In the genomic region with DNA sequence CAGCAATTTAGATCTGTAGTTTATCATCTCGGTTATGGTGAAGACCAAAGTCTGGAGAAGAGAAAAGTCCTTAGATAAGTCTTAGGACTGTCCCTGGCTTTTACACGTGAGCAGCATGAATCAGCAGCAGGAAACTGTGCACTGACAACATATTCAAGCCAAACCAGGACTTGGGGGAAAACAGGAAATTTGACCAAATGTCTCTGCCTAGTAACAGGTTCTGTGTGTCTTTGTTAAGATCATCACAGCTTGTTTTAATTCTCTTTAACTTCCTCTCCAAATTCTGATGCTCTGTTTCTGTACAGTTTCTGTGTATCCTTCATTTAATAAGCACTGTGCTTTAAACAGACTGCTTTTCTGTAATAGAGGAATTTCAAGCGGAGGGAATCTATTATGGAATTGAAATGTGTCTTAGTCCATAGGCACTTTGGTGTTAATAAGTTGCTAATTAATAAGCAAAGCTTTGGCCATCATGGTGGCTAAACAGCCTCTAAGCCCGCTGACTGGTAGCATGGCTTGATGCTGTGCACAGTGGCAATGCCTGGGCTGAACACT, we compare ENCODE assay signal across 10 mouse cellular contexts.
A peak's percentile ranks its signal among the peaks of the same experiment; 100 is the strongest.
DNase-seq lines count a peak whose midpoint lies in the region; ATAC-seq and TF ChIP-seq lines count a peak whose summit lies in the region.
"Had no signal": no experiment of that assay in that cellular context is flagged by ENCODE, and none has a peak within 500 bp of the region (broad histone marks: within the 10 kb centered on the region; RNA-seq: fewer than 3 reads in every experiment).

No protein-coding gene starts in this region.

- TF ChIP-seq POLR2A in lung, adult 2 months (IDR thresholded peaks at IDR 0.05; ENCODE audit: borderline replicate concordance, extremely low read depth, low read depth, low read length): no peak
- no peak for TF ChIP-seq POLR2A in myocyte (IDR thresholded peaks at IDR 0.05; ENCODE audit: insufficient read length, low read depth)

- no peaks in the 10 kb centered on the region for H3K27me3 ChIP-seq in lung, postnatal 0 days (replicated peaks; ENCODE audit: insufficient read depth, low read length)
- no peaks in the 10 kb centered on the region for H3K27me3 ChIP-seq in intestine, embryonic 16.5 days (replicated peaks; ENCODE audit: control insufficient read depth, insufficient read depth, low read length)
- H3K27me3 ChIP-seq in myocyte (ENCODE audit: control insufficient read depth, insufficient read depth, insufficient read length): no peaks in the 10 kb centered on the region
- H3K27me3 ChIP-seq: neural tube, embryonic 12.5 days had no signal

- no peak overlapping the region for H3K4me3 ChIP-seq in lung, postnatal 0 days (ENCODE audit: low read depth, low read length)
- H3K4me3 ChIP-seq in lung, adult 2 months (replicated peaks; ENCODE audit: extremely low read depth, low read depth, low read length): no peak overlapping the region
- H3K4me3 ChIP-seq in intestine, embryonic 16.5 days (ENCODE audit: low read length): no peak overlapping the region
- H3K4me3 ChIP-seq in myocyte: no peak overlapping the region
- H3K4me3 ChIP-seq: neural tube, embryonic 12.5 days had no signal

- H3ac ChIP-seq in myocyte (ENCODE audit: control insufficient read depth, insufficient read length): no peak overlapping the region

- DNase-seq in lung, postnatal 0 days (ENCODE audit: low spot score): no peak
- DNase-seq in lung, adult 2 months: no peak
- DNase-seq in gastrocnemius, adult 8-10 months (ENCODE audit: low spot score in 2 of 2): no peak
- DNase-seq in cerebellum, adult 11 months: no peak
- no peak for DNase-seq in frontal cortex, postnatal 36 days (ENCODE audit: low spot score in 2 of 2)
- DNase-seq: adrenal gland, adult 2 months had no signal

- H3K79me2 ChIP-seq in myocyte (ENCODE audit: control insufficient read depth, insufficient read depth): no peaks in the 10 kb centered on the region

- H3K4me1 ChIP-seq in lung, postnatal 0 days (ENCODE audit: insufficient read depth, low read depth, low read length): peaks cover 19% of the 10 kb centered on the region; the same call in 1 of the 2 replicates
- peaks cover 26% of the 10 kb centered on the region for H3K4me1 ChIP-seq in lung, adult 2 months (ENCODE audit: control insufficient read depth, insufficient read depth, low read length)
- peaks cover 17% of the 10 kb centered on the region for H3K4me1 ChIP-seq in intestine, embryonic 16.5 days (ENCODE audit: control insufficient read depth, insufficient read depth, low read length)

- peak; percentile 23; the same call in 1 of the 2 replicates for ATAC-seq in lung, postnatal 0 days
- ATAC-seq in granulocyte monocyte progenitor cell, adult 5-6 weeks (replicated peaks; ENCODE audit: poor library complexity, severe bottlenecking): peak; percentile 24
- peak; percentile 70 for ATAC-seq in intestine, embryonic 16.5 days

- H3K9ac ChIP-seq in lung, postnatal 0 days (replicated peaks; ENCODE audit: low read depth): no peak overlapping the region
- H3K9ac ChIP-seq in intestine, embryonic 16.5 days (ENCODE audit: low read depth, low read length): no peak overlapping the region
- H3K9ac ChIP-seq: neural tube, embryonic 12.5 days had no signal

- WGBS in lung, postnatal 0 days: 44% methylated on average over 4 of the region's 4 CpGs
- WGBS in lung, adult 2 months: 44% methylated on average over 4 of the region's 4 CpGs
- 39% methylated on average over 4 of the region's 4 CpGs for WGBS in intestine, embryonic 16.5 days

- H3K36me3 ChIP-seq in lung, postnatal 0 days (ENCODE audit: insufficient read depth, low read length): no peaks in the 10 kb centered on the region
- no peaks in the 10 kb centered on the region for H3K36me3 ChIP-seq in intestine, embryonic 16.5 days (ENCODE audit: control insufficient read depth, insufficient read depth, low read length)
- H3K36me3 ChIP-seq in myocyte (ENCODE audit: control insufficient read depth, insufficient read depth): no peaks in the 10 kb centered on the region
- H3K36me3 ChIP-seq: neural tube, embryonic 12.5 days had no signal

- TF ChIP-seq EP300 in lung, postnatal 0 days (IDR thresholded peaks at IDR 0.05): no peak

- H3K9me3 ChIP-seq in lung, postnatal 0 days (ENCODE audit: low read length): no peaks in the 10 kb centered on the region
- H3K9me3 ChIP-seq in intestine, embryonic 16.5 days (ENCODE audit: control insufficient read depth, low read length): no peaks in the 10 kb centered on the region
- H3K9me3 ChIP-seq: neural tube, embryonic 12.5 days had no signal

- TF ChIP-seq CTCF in lung, postnatal 0 days (IDR thresholded peaks at IDR 0.05): no peak
- no peak for TF ChIP-seq CTCF in lung, adult 2 months (IDR thresholded peaks at IDR 0.05; ENCODE audit: insufficient read depth, low read length)

- H3K4me2 ChIP-seq in lung, postnatal 0 days (replicated peaks; ENCODE audit: low read depth, low read length): no peak overlapping the region
- no peak overlapping the region for H3K4me2 ChIP-seq in intestine, embryonic 16.5 days (ENCODE audit: low read depth, low read length)
- H3K4me2 ChIP-seq in myocyte (ENCODE audit: low read depth): peak overlapping the region; percentile 63
- H3K4me2 ChIP-seq: neural tube, embryonic 12.5 days had no signal

- H3K27ac ChIP-seq in lung, postnatal 0 days (ENCODE audit: low read length): peak overlapping the region; percentile 66
- peak overlapping the region; percentile 73 for H3K27ac ChIP-seq in intestine, embryonic 16.5 days (ENCODE audit: low read length)
- H3K27ac ChIP-seq: neural tube, embryonic 12.5 days had no signal

TF ChIP-seq in myocyte, 11 proteins besides CTCF, POLR2A, EP300 and RAD21:
- TF ChIP-seq TCF3 (IDR thresholded peaks at IDR 0.05; ENCODE audit: insufficient read length, low read depth) (no peak), E2F4 (IDR thresholded peaks at IDR 0.05; ENCODE audit: insufficient read depth) (no peak), CEBPB (IDR thresholded peaks at IDR 0.05; ENCODE audit: insufficient read depth, poor library complexity, severe bottlenecking) (no peak), SRF (IDR thresholded peaks at IDR 0.05; ENCODE audit: control insufficient read depth, insufficient read length, low read depth) (no peak), REST (IDR thresholded peaks at IDR 0.05; ENCODE audit: insufficient read depth, insufficient read length) (no peak), POLR2AphosphoS2 (IDR thresholded peaks at IDR 0.05; ENCODE audit: insufficient read length, low read depth) (no peak), MYOD1 (IDR thresholded peaks at IDR 0.05; ENCODE audit: control insufficient read depth in 1 of 3, insufficient read length in 2 of 3, low read depth in 2 of 3) (no peak), MAX (IDR thresholded peaks at IDR 0.05; ENCODE audit: low read depth) (no peak), TCF12 (IDR thresholded peaks at IDR 0.05; ENCODE audit: insufficient read depth, poor library complexity, severe bottlenecking) (no peak), MYOG (IDR thresholded peaks at IDR 0.05; ENCODE audit: control insufficient read depth in 1 of 3, insufficient read depth in 1 of 3, insufficient read length in 2 of 3, low read depth in 2 of 3) (no peak), USF1 (IDR thresholded peaks at IDR 0.05; ENCODE audit: low read depth) (no peak)
TF ChIP-seq in myocyte: peak in this region for 0.
